Mouse (Mus musculus) liver, adult 2 months (tissue): ENCODE results near the gene Fgfbp3. TPM values are rescaled to one million over a fixed set of nuclear protein-coding genes. Genes with fewer than 3 reads are reported as not detected.
A peak's percentile ranks its signal among the peaks of the same experiment; 100 is the strongest.

ENCODE experiments used
- DNase-seq: peaks from one replicate; pipeline ENCODE4 v3.0.0-alpha.2; 2011; ENCODE audit warnings: low read depth, low spot score; ENCODE audit errors: extremely low read depth
- H3K27ac ChIP-seq: fragments of 200-500 bp; replicated peaks from 2 replicates; pipeline ENCODE4 v1.5.1; 2012; ENCODE audit warnings: low read depth, mild to moderate bottlenecking, control low read depth, inconsistent platforms, low read length; ENCODE audit not compliant: insufficient read depth
- H3K27me3 ChIP-seq: fragments of 200-500 bp; 2 replicates; pipeline ENCODE4 v1.6.1; 2012; ENCODE audit warnings: mild to moderate bottlenecking, moderate library complexity, low read length, inconsistent platforms; ENCODE audit not compliant: control insufficient read depth, insufficient read depth
- H3K36me3 ChIP-seq: fragments of 200-500 bp; 2 replicates; pipeline ENCODE4 v1.6.1; 2012; ENCODE audit warnings: low read length, inconsistent platforms; ENCODE audit not compliant: control insufficient read depth, insufficient read depth
- H3K4me1 ChIP-seq: fragments of 200-500 bp; 2 replicates; pipeline ENCODE4 v1.6.1; 2011; ENCODE audit warnings: low read length; ENCODE audit not compliant: control insufficient read depth, insufficient read depth
- H3K4me3 ChIP-seq: fragments of 200-500 bp; 2 replicates; pipeline ENCODE4 v1.5.1; 2011; ENCODE audit warnings: low read depth, mild to moderate bottlenecking, control low read depth, low read length, moderate library complexity; ENCODE audit not compliant: insufficient read depth
- H3K79me2 ChIP-seq: fragments of 200-500 bp; 2 replicates; pipeline ENCODE4 v1.6.1; 2012; ENCODE audit warnings: inconsistent platforms, mild to moderate bottlenecking, low read length, moderate library complexity; ENCODE audit not compliant: control insufficient read depth, insufficient read depth
- H3K9ac ChIP-seq: fragments of 200-500 bp; 2 replicates; pipeline ENCODE4 v1.6.1; 2012; ENCODE audit warnings: low read depth, mild to moderate bottlenecking, control low read depth, inconsistent platforms, low read length
- CTCF ChIP-seq: fragments of 200-500 bp; IDR thresholded peaks from 2 replicates; pipeline ENCODE4 v1.5.1; 2011; ENCODE audit warnings: low read depth, low read length, control low read depth
- POLR2A ChIP-seq: fragments of 200-500 bp; IDR thresholded peaks from 2 replicates; pipeline ENCODE4 v1.6.1; 2011; ENCODE audit warnings: low read length, control low read depth; ENCODE audit not compliant: insufficient read depth; ENCODE audit errors: extremely low read depth
- WGBS: fragments of 180-500 bp; shearing (Covaris S2); methylation state at CpG from one replicate; pipeline ENCODE4 v1.1.7; 2018; 5-methylcytosine and 5-hydroxymethylcytosine counted together
- polyA plus RNA-seq: library from polyadenylated mRNA; depleted of rRNA; stranded (reverse); fragments of >200 nt; gene quantifications from 2 replicates; pipeline ENCODE4 v1.2.3, GENCODE M21; 2012
- total RNA-seq: library from RNA; depleted of rRNA; stranded (reverse); fragments of >200 nt; gene quantifications from 2 replicates; pipeline ENCODE4 v1.2.3, GENCODE M21; 2014

Gene Fgfbp3
- total and polyA plus RNA-seq, 2 experiments, result 0.09 to 0.56 TPM

- Histone ChIP-seq H3K79me2 (no peaks in the 10 kb centered on the region), H3K4me1 (no peaks in the 10 kb centered on the region), H3K27me3 (no peaks in the 10 kb centered on the region), H3K27ac (no peak overlapping the region), H3K36me3 (no peaks in the 10 kb centered on the region), H3K4me3 (peak overlapping the region; percentile 62), H3K9ac (peak overlapping the region; percentile 32)
- no peak for DNase-seq
- TF ChIP-seq POLR2A, result no peak
- no peak for TF ChIP-seq CTCF
- WGBS, result 5% methylated on average over 41 of the region's 41 CpGs
Observed at GRCm38 (mm10) chr19:36904211-36905007, 15.0 kb downstream of the Fgfbp3 start.

- Histone ChIP-seq H3K27me3 (no peaks in the 10 kb centered on the region), H3K4me3 (no peak overlapping the region), H3K36me3 (no peaks in the 10 kb centered on the region), H3K4me1 (no peaks in the 10 kb centered on the region), H3K27ac (no peak overlapping the region), H3K79me2 (no peaks in the 10 kb centered on the region), H3K9ac (no peak overlapping the region)
- TF ChIP-seq CTCF (no peak), POLR2A (no peak)
- no peak for DNase-seq
- WGBS, result 59% methylated on average over 7 of the region's 7 CpGs
Observed at GRCm38 (mm10) chr19:36903377-36903776, 16.0 kb downstream of the Fgfbp3 start.

GRCm38 (mm10) chr19:36897778-36898177 is 21.6 kb downstream of the Fgfbp3 start:
- DNase-seq, result no peak
- Histone ChIP-seq H3K27ac (no peak overlapping the region), H3K79me2 (no peaks in the 10 kb centered on the region), H3K4me3 (no peak overlapping the region), H3K36me3 (peaks cover 13% of the 10 kb centered on the region), H3K9ac (no peak overlapping the region), H3K4me1 (no peaks in the 10 kb centered on the region), H3K27me3 (no peaks in the 10 kb centered on the region)
- no peak for TF ChIP-seq POLR2A
- peak; percentile 61 for TF ChIP-seq CTCF
- 63% methylated on average over 9 of the region's 9 CpGs for WGBS

GRCm38 (mm10) chr19:36896791-36897569 is 22.4 kb downstream of the Fgfbp3 start:
- Histone ChIP-seq H3K27ac (no peak overlapping the region), H3K4me1 (no peaks in the 10 kb centered on the region), H3K4me3 (no peak overlapping the region), H3K36me3 (peaks cover 18% of the 10 kb centered on the region), H3K79me2 (no peaks in the 10 kb centered on the region), H3K27me3 (no peaks in the 10 kb centered on the region), H3K9ac (no peak overlapping the region)
- TF ChIP-seq POLR2A (no peak), CTCF (no peak)
- 72% methylated on average over 10 of the region's 10 CpGs for WGBS
- no peak for DNase-seq

- no peaks in the 10 kb centered on the region for H3K4me1 ChIP-seq
- H3K9ac ChIP-seq, result no peak overlapping the region
- H3K27ac ChIP-seq, result no peak overlapping the region
- TF ChIP-seq CTCF (no peak), POLR2A (no peak)
- 96% methylated on average over 3 of the region's 3 CpGs for WGBS
- DNase-seq, result no peak
- no peaks in the 10 kb centered on the region for H3K27me3 ChIP-seq
- no peak overlapping the region for H3K4me3 ChIP-seq
- no peaks in the 10 kb centered on the region for H3K79me2 ChIP-seq
- H3K36me3 ChIP-seq, result peaks cover 59% of the 10 kb centered on the region
Observed at GRCm38 (mm10) chr19:36891746-36892145, 27.7 kb downstream of the Fgfbp3 start.
